18 mouse cellular contexts compared by ENCODE assay signal in the genomic region with DNA sequence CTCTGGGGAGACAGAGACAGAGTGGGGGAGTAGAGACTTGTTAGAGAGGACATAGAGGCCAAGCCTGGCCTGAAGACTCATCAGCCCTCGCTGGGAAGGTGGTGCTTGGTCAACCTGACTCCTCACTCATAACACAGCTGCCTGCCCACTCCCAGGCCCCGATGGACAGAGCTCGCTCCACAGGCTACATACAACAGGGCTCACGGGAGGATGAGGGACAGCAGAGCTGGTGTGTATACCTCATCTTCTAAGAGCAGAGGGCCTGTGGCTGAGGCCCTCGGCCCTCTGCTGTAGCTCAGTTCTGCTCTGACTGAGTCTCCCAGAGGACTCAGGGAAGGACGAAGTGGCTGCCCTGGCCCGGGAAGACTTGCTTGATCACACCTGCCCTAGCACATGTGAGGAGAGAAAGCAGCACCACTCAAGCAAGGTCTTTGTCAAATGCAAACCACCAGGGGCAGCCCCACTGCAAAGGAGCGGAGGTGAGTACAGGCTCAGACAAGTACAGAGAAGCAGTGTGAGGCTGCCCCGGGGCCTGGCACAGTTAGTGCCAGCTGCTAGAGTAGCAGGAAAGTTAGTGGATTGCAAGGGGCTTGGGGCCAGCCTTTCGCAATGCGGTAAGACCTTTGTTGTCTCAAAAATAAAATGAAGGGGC. TPM values are rescaled to one million over a fixed set of nuclear protein-coding genes. Genes with fewer than 3 reads are reported as not detected.
DNase-seq lines count a peak whose midpoint lies in the region; ATAC-seq and TF ChIP-seq lines count a peak whose summit lies in the region.
"Had no signal": no experiment of that assay in that cellular context is flagged by ENCODE, and none has a peak within 500 bp of the region (broad histone marks: within the 10 kb centered on the region; RNA-seq: fewer than 3 reads in every experiment).

No protein-coding gene starts in this region.

- dilution Hi-C loops in CH12.LX (cut with MboI; ENCODE audit: extremely low pct_ligation_motif_present, extremely low pct_unique_long_range_greater_than_20kb, low sequenced_read_pairs), result no loop called here

- TF ChIP-seq RAD21 in CH12.LX (IDR thresholded peaks at IDR 0.05; ENCODE audit: low read depth, low read length), result no peak

- no peak overlapping the region for H3K4me2 ChIP-seq in forebrain, embryonic 12.5 days
- H3K4me2 ChIP-seq in forebrain, embryonic 16.5 days (ENCODE audit: low read length), result no peak overlapping the region
- H3K4me2 ChIP-seq in lung, embryonic 14.5 days, result no peak overlapping the region
- peak overlapping the region; percentile 51; the same call in 1 of the 2 replicates for H3K4me2 ChIP-seq in CH12.LX (ENCODE audit: insufficient read depth, low read depth, poor library complexity, severe bottlenecking)

- H3K27ac ChIP-seq in forebrain, embryonic 12.5 days, result no peak overlapping the region
- no peak overlapping the region for H3K27ac ChIP-seq in forebrain, embryonic 16.5 days (ENCODE audit: low read length)
- H3K27ac ChIP-seq in lung, embryonic 14.5 days (ENCODE audit: low read depth), result peak overlapping the region; percentile 9; the same call in 1 of the 2 replicates
- H3K27ac ChIP-seq in CH12.LX (ENCODE audit: insufficient read depth, low read depth), result peak overlapping the region; percentile 99
- H3K27ac ChIP-seq in limb, embryonic 10.5 days, result peak overlapping the region; percentile 62; the same call in 1 of the 2 replicates

- 0 out of 2 replicates have a peak, but pooled peaks have one; percentile 3 for TF ChIP-seq CTCF in lung, embryonic 14.5 days (IDR thresholded peaks at IDR 0.05; ENCODE audit: low read depth)
- no peak; a peak in 1 of 4 replicates for TF ChIP-seq CTCF in CH12.LX (conservative IDR thresholded peaks at IDR 0.05 in 1 of 2, IDR thresholded peaks at IDR 0.05 in 1 of 2; ENCODE audit: low read depth in 2 of 2, low read length in 2 of 2)

- 0 out of 2 replicates have a peak, but pooled peaks have one; percentile 18 for ATAC-seq in forebrain, embryonic 12.5 days (ENCODE audit: low FRiP score)
- ATAC-seq in forebrain, embryonic 16.5 days, result no peak
- no peak for ATAC-seq in lung, embryonic 14.5 days (ENCODE audit: insufficient read depth)

- TF ChIP-seq POLR2A in CH12.LX (IDR thresholded peaks at IDR 0.05; ENCODE audit: low read depth, low read length), result peak; percentile 63; the same call in 1 of the 2 replicates

- H3K36me3 ChIP-seq in forebrain, embryonic 12.5 days (replicated peaks), result no peaks in the 10 kb centered on the region
- no peaks in the 10 kb centered on the region for H3K36me3 ChIP-seq in forebrain, embryonic 16.5 days (ENCODE audit: control insufficient read depth, insufficient read depth)
- H3K36me3 ChIP-seq in lung, embryonic 14.5 days (ENCODE audit: insufficient read depth), result no peaks in the 10 kb centered on the region
- H3K36me3 ChIP-seq in CH12.LX (replicated peaks in 1 of 2; ENCODE audit: control insufficient read depth in 1 of 2, insufficient read depth in 1 of 2, low read length in 1 of 2), result no peaks in the 10 kb centered on the region
- no peaks in the 10 kb centered on the region for H3K36me3 ChIP-seq in limb, embryonic 10.5 days

- H3K79me2 ChIP-seq in CH12.LX (replicated peaks; ENCODE audit: control insufficient read depth, extremely low read depth, insufficient read depth, poor library complexity, severe bottlenecking), result no peaks in the 10 kb centered on the region

- no peak overlapping the region for H3K4me3 ChIP-seq in forebrain, embryonic 12.5 days (replicated peaks)
- H3K4me3 ChIP-seq in forebrain, embryonic 16.5 days (replicated peaks; ENCODE audit: low read length), result no peak overlapping the region
- H3K4me3 ChIP-seq in lung, embryonic 14.5 days (ENCODE audit: low read depth, low read length), result no peak overlapping the region
- H3K4me3 ChIP-seq in CH12.LX (replicated peaks in 1 of 3; ENCODE audit: low read depth in 2 of 3, low read length in 2 of 3, poor library complexity in 1 of 3), result peak overlapping the region in 1 of 3 experiments; percentile 8
- H3K4me3 ChIP-seq in limb, embryonic 10.5 days, result no peak overlapping the region
- H3K4me3 ChIP-seq: megakaryocyte, embryonic 14.5 days had no signal

- H3K4me1 ChIP-seq in forebrain, embryonic 12.5 days, result peaks cover 16% of the 10 kb centered on the region; the same call in 1 of the 2 replicates
- H3K4me1 ChIP-seq in forebrain, embryonic 16.5 days (replicated peaks; ENCODE audit: control insufficient read depth, insufficient read depth, low read length), result peaks cover 6% of the 10 kb centered on the region; the same call in 1 of the 2 replicates
- H3K4me1 ChIP-seq in lung, embryonic 14.5 days (ENCODE audit: insufficient read depth), result peaks cover 5% of the 10 kb centered on the region
- peaks cover 19 to 50% of the 10 kb centered on the region in 2 experiments for H3K4me1 ChIP-seq in CH12.LX (ENCODE audit: control insufficient read depth in 1 of 2, insufficient read depth in 2 of 2)
- H3K4me1 ChIP-seq in limb, embryonic 10.5 days, result peaks cover 23% of the 10 kb centered on the region

- in situ Hi-C loops in CH12.LX (cut with MboI; ENCODE audit: low pct_ligation_motif_present, low pct_unique_long_range_greater_than_20kb, low sequenced_read_pairs), result loop anchor here (10.0 kb wide), 1 partner anchor 543 kb away; no protein-coding TSS in a partner anchor

- no peak overlapping the region for H3K9ac ChIP-seq in forebrain, embryonic 12.5 days
- H3K9ac ChIP-seq in forebrain, embryonic 16.5 days (replicated peaks; ENCODE audit: low read depth, low read length), result no peak overlapping the region
- no peak overlapping the region for H3K9ac ChIP-seq in lung, embryonic 14.5 days
- H3K9ac ChIP-seq in CH12.LX (ENCODE audit: insufficient read depth, low read depth), result peak overlapping the region; percentile 20

- peak; percentile 78 for TF ChIP-seq EP300 in CH12.LX (IDR thresholded peaks at IDR 0.05; ENCODE audit: low read length)

- H3K9me3 ChIP-seq in forebrain, embryonic 12.5 days, result no peaks in the 10 kb centered on the region
- no peaks in the 10 kb centered on the region for H3K9me3 ChIP-seq in forebrain, embryonic 16.5 days (ENCODE audit: control insufficient read depth, low read length)
- H3K9me3 ChIP-seq in lung, embryonic 14.5 days (ENCODE audit: low read depth, low read length), result no peaks in the 10 kb centered on the region
- peaks cover 4% of the 10 kb centered on the region for H3K9me3 ChIP-seq in CH12.LX (replicated peaks; ENCODE audit: low read length)
- H3K9me3 ChIP-seq in limb, embryonic 10.5 days (replicated peaks), result no peaks in the 10 kb centered on the region

- no peak for DNase-seq in lung, embryonic 14.5 days
- no peak for DNase-seq in lung, postnatal 36 days
- peak; percentile 92 for DNase-seq in CH12.LX (ENCODE audit: extremely low read depth)
- DNase-seq in limb, embryonic 10.5 days (ENCODE audit: low spot score), result no peak
- DNase-seq in frontal cortex, adult 2 months (ENCODE audit: extremely low spot score in 1 of 2, low spot score in 1 of 2), result no peak
- DNase-seq in cerebellum, adult 18-20 months, result no peak
- DNase-seq: adrenal gland, adult 2 months; cerebellum, adult 2 months; heart, adult 18-20 months; heart, postnatal 10 days; layer of hippocampus, adult 9-11 months; liver; lung, adult 18-20 months; spleen, adult 18-20 months; thymus, postnatal 25 days had no signal

- 91% methylated on average over 11 of the region's 11 CpGs for WGBS in forebrain, embryonic 12.5 days
- WGBS in forebrain, embryonic 16.5 days, result 93% methylated on average over 11 of the region's 11 CpGs
- 79% methylated on average over 11 of the region's 11 CpGs for WGBS in lung, embryonic 14.5 days
- WGBS in limb, embryonic 10.5 days, result 88% methylated on average over 11 of the region's 11 CpGs

- no peaks in the 10 kb centered on the region for H3K27me3 ChIP-seq in forebrain, embryonic 12.5 days
- H3K27me3 ChIP-seq in forebrain, embryonic 16.5 days (replicated peaks; ENCODE audit: control insufficient read depth, insufficient read depth, low read length), result no peaks in the 10 kb centered on the region
- H3K27me3 ChIP-seq in lung, embryonic 14.5 days (ENCODE audit: insufficient read depth, low read length), result no peaks in the 10 kb centered on the region
- no peaks in the 10 kb centered on the region for H3K27me3 ChIP-seq in CH12.LX (replicated peaks)
- H3K27me3 ChIP-seq in limb, embryonic 10.5 days (ENCODE audit: low read depth, poor library complexity, severe bottlenecking), result no peaks in the 10 kb centered on the region

TF ChIP-seq in CH12.LX, 34 proteins besides CTCF, POLR2A, EP300 and RAD21 (continues in another document):
- TF ChIP-seq TCF12 (IDR thresholded peaks at IDR 0.05; ENCODE audit: low read depth, low read length) (peak; percentile 93), JUN (IDR thresholded peaks at IDR 0.05; ENCODE audit: insufficient read depth, low read depth, low read length) (no peak), ETS1 (conservative IDR thresholded peaks at IDR 0.05; ENCODE audit: low read depth, low read length) (peak; percentile 86), BHLHE40 (IDR thresholded peaks at IDR 0.05; ENCODE audit: low read depth, low read length) (peak; percentile 96), PAX5 (IDR thresholded peaks at IDR 0.05; ENCODE audit: low read length) (no peak), IRF4 (IDR thresholded peaks at IDR 0.05; ENCODE audit: low read depth, low read length) (peak; percentile 92), MAFK (IDR thresholded peaks at IDR 0.05; ENCODE audit: insufficient replicate concordance, low read length) (peak; percentile 24; the same call in 1 of the 2 replicates), JUND (conservative IDR thresholded peaks at IDR 0.05; ENCODE audit: low read depth, low read length) (peak; percentile 17; the same call in 1 of the 2 replicates), HCFC1 (IDR thresholded peaks at IDR 0.05; ENCODE audit: low read depth, low read length) (no peak; the same call in 1 of the 2 replicates), USF1 (IDR thresholded peaks at IDR 0.05; ENCODE audit: low read depth, low read length) (no peak), NRF1 (IDR thresholded peaks at IDR 0.05; ENCODE audit: low read depth, low read length) (no peak), ZMIZ1 (IDR thresholded peaks at IDR 0.05; ENCODE audit: low read depth, low read length) (no peak; the same call in 1 of the 2 replicates), ELF1 (IDR thresholded peaks at IDR 0.05; ENCODE audit: low read depth, low read length) (no peak; the same call in 1 of the 2 replicates), MAZ (IDR thresholded peaks at IDR 0.05; ENCODE audit: low read depth, low read length) (0 out of 2 replicates have a peak, but pooled peaks have one; percentile 74)

RNA-seq across cellular contexts. Expression of a gene that starts 34.9 kb away (rescaled TPM):
- 91.5 and 96.5 TPM in 2 replicates for polyA plus RNA-seq in forebrain, embryonic 12.5 days (2016; fragmentation: Nextera tagmentation; extraction: Ambion mirVana)
- 22.6 and 26.7 TPM in 2 replicates for polyA plus RNA-seq in forebrain, embryonic 16.5 days (2015; fragmentation: Nextera tagmentation; extraction: Ambion mirVana)
- polyA plus RNA-seq in lung, embryonic 14.5 days (2014; fragmentation: Nextera tagmentation; extraction: Ambion mirVana), result 190 and 192 TPM in 2 replicates
- total RNA-seq in CH12.LX (2012; rRNA removed), result 42.3 and 50.7 TPM in 2 replicates
- 26.2 and 32.7 TPM in 2 replicates for total RNA-seq in CH12.LX (2014; rRNA removed)
- polyA plus RNA-seq in CH12.LX (2012; ENCODE audit: insufficient read length, low read depth), result 175 and 192 TPM in 2 replicates
- polyA plus RNA-seq in limb, embryonic 10.5 days (2016; fragmentation: Nextera tagmentation; extraction: Ambion mirVana), result 88.4 and 96.4 TPM in 2 replicates
- 22.0 and 24.3 TPM in 2 replicates for polyA plus RNA-seq in frontal cortex, adult 2 months (2012; rRNA removed)

Comparison
In these comparisons a context has a peak if more than half of its experiments do, and no peak if none do; other contexts are left out.
1. H3K27ac ChIP-seq: peak in lung, embryonic 14.5 days (single experiment), CH12.LX (single experiment) and limb, embryonic 10.5 days (single experiment); none in forebrain, embryonic 12.5 days (single experiment) and forebrain, embryonic 16.5 days (single experiment).